Mouse (Mus musculus) hindbrain, embryonic 12.5 days (tissue): ENCODE data around the gene Gm49318. TPM values are rescaled to one million over a fixed set of nuclear protein-coding genes. Genes with fewer than 3 reads are reported as not detected.

ENCODE experiments used
- ATAC-seq: fragments of 200-750 bp; cut with Nextera tagmentation; 2 replicates; pipeline ENCODE4 v1.8.0; 2017; ENCODE audit warnings: moderate TSS enrichment; ENCODE audit not compliant: low FRiP score
- H3K27ac ChIP-seq: fragments of 300-500 bp; sonication (generic); 2 replicates; pipeline ENCODE4 v1.5.1; 2016; ENCODE audit warnings: mild to moderate bottlenecking
- H3K27me3 ChIP-seq: fragments of 300-500 bp; sonication (generic); 2 replicates; pipeline ENCODE4 v1.6.1; 2016; ENCODE audit warnings: mild to moderate bottlenecking
- H3K36me3 ChIP-seq: fragments of 300-500 bp; sonication (generic); 2 replicates; pipeline ENCODE4 v1.6.1; 2016; ENCODE audit warnings: mild to moderate bottlenecking
- H3K4me1 ChIP-seq: fragments of 300-500 bp; sonication (generic); 2 replicates; pipeline ENCODE4 v1.6.1; 2016
- H3K4me2 ChIP-seq: fragments of 300-500 bp; sonication (generic); replicated peaks from 2 replicates; pipeline ENCODE4 v1.6.1; 2016; ENCODE audit warnings: mild to moderate bottlenecking
- H3K4me3 ChIP-seq: fragments of 300-500 bp; sonication (generic); 2 replicates; pipeline ENCODE4 v1.5.1; 2016; ENCODE audit warnings: mild to moderate bottlenecking
- H3K9ac ChIP-seq: fragments of 300-500 bp; sonication (generic); 2 replicates; pipeline ENCODE4 v1.6.1; 2016; ENCODE audit warnings: mild to moderate bottlenecking, moderate library complexity
- H3K9me3 ChIP-seq: fragments of 300-500 bp; sonication (generic); replicated peaks from 2 replicates; pipeline ENCODE4 v1.6.1; 2016; ENCODE audit warnings: mild to moderate bottlenecking
- WGBS: fragments of 180-500 bp; shearing (Covaris S2); methylation state at CpG from one replicate; pipeline ENCODE4 v1.1.7; 2016; 5-methylcytosine and 5-hydroxymethylcytosine counted together
- polyA plus RNA-seq: library from polyadenylated mRNA; unstranded; fragments of >200 nt; fragmentation: Nextera tagmentation; extraction: Ambion mirVana; gene quantifications from 2 replicates; pipeline ENCODE4 v1.2.1, GENCODE M21; 2016

Gene Gm49318
- polyA plus RNA-seq, 1 experiment from 2014 or later: not detected

DNA sequence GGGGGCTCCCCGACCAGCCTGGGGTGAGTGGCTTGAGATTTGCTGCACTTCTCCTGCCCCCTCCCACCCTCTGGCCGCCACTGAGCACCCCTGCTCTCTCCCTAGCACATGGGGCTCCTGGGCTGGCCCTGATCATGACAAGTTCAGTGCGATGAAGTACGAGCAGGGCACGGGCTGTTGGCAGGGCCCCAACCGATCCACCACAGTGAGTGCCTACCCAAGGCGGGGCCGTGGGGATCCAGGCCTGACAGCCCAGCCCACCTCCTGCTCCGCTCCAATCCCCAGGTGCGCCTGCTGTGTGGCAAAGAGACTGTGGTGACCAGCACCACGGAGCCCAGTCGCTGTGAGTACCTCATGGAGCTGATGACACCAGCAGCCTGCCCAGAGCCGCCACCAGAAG lies 58.3 kb downstream of the Gm49318 start:
- Histone ChIP-seq H3K36me3 (peaks cover 68% of the 10 kb centered on the region), H3K27me3 (no peaks in the 10 kb centered on the region), H3K4me3 (no peak overlapping the region), H3K4me2 (no peak overlapping the region), H3K9me3 (no peaks in the 10 kb centered on the region), H3K4me1 (peaks cover 10% of the 10 kb centered on the region; the same call in 1 of the 2 replicates), H3K27ac (peak overlapping the region; percentile 30; the same call in 1 of the 2 replicates), H3K9ac (no peak overlapping the region)
- ATAC-seq: peak; percentile 42
- WGBS: 95% methylated on average over 13 of the region's 13 CpGs

DNA sequence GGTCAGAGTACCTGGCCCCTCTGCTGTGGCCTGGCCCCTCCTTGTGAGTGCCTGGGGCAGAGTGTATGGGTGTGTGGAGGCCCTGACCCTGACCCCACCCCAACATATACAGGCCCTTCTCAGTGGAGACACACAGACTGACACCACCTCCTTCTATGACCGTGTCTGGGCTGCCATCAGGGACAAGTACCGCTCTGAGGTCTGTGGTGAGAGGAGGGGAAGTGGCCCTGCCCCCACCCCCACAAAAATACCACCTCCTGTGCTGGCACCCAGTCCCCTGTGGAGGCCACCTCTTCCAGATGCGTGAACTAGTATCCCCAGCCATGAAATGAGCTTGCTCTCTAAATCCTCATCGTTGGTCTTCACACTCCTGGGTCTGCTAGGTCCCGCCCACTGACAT lies 60.0 kb downstream of the Gm49318 start:
- H3K27ac ChIP-seq: peak overlapping the region; percentile 30; the same call in 1 of the 2 replicates
- H3K9ac ChIP-seq: no peak overlapping the region

DNA sequence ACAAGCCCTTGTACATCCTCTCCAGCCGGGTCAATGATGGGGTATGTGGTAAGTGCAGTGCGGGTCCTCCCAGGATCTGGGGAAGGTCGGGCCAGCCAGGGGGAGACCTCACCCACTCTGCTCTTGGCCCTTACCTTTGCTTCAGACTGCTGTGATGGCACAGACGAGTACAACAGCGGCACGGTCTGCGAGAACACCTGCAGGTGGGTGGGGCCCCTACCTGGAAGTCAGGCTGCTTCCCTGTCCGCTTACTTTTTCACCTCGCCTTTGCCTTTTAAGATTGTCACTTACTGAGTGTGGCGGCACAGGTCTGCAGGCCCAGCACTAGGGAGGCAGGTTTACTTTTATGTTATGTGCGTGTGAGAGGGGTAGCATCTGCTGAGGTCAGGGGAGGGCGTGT lies 66.5 kb downstream of the Gm49318 start:
- WGBS: 95% methylated on average over 12 of the region's 12 CpGs
- Histone ChIP-seq H3K27me3 (no peaks in the 10 kb centered on the region), H3K4me1 (peaks cover 31% of the 10 kb centered on the region), H3K9ac (no peak overlapping the region), H3K4me2 (peak overlapping the region; percentile 72; the same call in 1 of the 2 replicates), H3K36me3 (peaks cover 53% of the 10 kb centered on the region), H3K4me3 (no peak overlapping the region), H3K9me3 (no peaks in the 10 kb centered on the region), H3K27ac (no peak overlapping the region)
- ATAC-seq: no peak

More for the DNA sequence above, 60.0 kb downstream of the Gm49318 start:
- no peak for ATAC-seq
- H3K4me1 ChIP-seq: peaks cover 10% of the 10 kb centered on the region; the same call in 1 of the 2 replicates
- H3K4me3 ChIP-seq: no peak overlapping the region
- no peaks in the 10 kb centered on the region for H3K27me3 ChIP-seq
- H3K9me3 ChIP-seq: no peaks in the 10 kb centered on the region
- H3K4me2 ChIP-seq: no peak overlapping the region
- 84% methylated on average over 5 of the region's 5 CpGs for WGBS
- H3K36me3 ChIP-seq: peaks cover 85% of the 10 kb centered on the region

DNA sequence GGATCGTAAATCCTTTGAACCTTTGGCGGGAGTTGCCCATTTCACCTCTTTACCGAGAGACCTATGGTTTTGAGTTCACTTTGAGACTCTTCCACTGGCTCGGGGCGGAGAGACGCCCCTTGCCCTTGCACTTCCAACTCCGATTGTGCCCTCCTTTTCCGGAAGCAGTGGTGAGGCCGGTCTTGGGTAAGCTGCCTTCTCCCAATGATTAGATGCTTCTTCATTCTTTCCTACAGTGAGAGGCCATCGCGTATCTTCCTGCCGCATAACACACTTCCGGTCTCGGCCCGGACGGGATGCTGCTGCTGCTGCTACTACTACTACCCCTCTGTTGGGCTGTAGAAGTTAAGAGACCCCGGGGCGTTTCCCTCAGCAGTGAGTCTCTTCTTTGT lies 67.9 kb downstream of the Gm49318 start:
- H3K4me1 ChIP-seq: peaks cover 31% of the 10 kb centered on the region
- ATAC-seq: no peak; the same call in none of the 2 replicates

DNA sequence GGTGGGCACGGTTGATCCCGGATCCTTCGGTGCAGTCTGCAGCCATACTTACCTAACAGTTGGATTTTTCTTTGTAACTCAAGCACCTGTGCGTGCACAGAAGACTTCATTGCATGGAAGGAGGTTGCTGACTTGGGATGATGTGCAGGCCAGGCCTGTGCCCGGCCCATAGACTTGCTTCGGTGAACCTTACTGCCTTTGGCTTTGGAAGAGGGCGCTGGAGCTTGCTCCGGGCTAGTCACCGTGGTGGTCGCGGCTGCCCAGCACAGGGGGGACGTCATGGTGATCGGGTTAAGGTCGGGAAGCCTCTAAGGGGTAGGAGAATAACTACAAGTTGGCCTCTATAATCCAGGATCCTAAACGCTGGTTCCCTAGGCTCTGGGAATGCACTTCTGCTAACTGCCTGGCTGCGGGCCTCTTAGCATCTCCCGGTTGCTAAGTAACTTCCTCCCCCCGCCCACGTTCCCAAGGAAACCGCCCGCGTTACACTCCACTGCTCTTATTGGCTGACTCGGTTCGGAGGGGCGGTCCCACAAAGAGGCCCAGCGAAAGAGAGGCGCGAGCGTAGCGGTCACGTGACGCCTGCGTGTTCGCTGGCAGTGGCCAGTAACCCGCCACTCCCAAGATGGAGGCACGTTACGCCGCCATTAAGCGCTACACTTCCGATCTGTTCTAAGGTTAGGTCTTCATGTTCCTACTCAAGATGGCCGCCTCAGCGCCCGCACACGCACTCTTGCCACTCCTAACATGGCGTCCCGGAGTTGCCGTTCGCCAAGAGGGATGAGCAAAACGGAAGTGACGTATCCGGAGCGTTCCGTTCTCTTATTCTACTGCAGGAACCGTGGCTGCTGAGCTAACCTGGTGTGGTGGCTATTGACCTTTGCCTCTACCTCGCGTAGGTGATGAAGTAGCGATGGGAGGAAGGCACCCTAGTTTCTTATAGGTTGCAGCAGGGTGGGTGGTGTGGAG lies 68.6 kb downstream of the Gm49318 start, which contains the start of the genes Ccdc151 and Prkcsh:
Gene Ccdc151 (minus strand): TSS at position 441 of the 969 bp plus-strand sequence.
Gene Prkcsh (plus strand): TSS at position 613 of the 969 bp plus-strand sequence.
- Histone ChIP-seq H3K9me3 (no peaks in the 10 kb centered on the region), H3K4me2 (peak within 1 kb of the TSS; percentile 72), H3K9ac (peak within 1 kb of the TSS; percentile 71), H3K4me1 (peaks cover 31% of the 10 kb centered on the region), H3K27ac (peak within 1 kb of the TSS; percentile 76), H3K4me3 (peak within 1 kb of the TSS; percentile 65), H3K36me3 (peaks cover 34% of the 10 kb centered on the region), H3K27me3 (no peaks in the 10 kb centered on the region)
- WGBS: 5% methylated on average over 57 of the region's 57 CpGs
- ATAC-seq: peak; percentile 99

More for the DNA sequence above, 67.9 kb downstream of the Gm49318 start:
- Histone ChIP-seq H3K9ac (peak overlapping the region; percentile 71), H3K36me3 (peaks cover 40% of the 10 kb centered on the region), H3K4me2 (peak overlapping the region; percentile 72), H3K27me3 (no peaks in the 10 kb centered on the region), H3K27ac (peak overlapping the region; percentile 76), H3K9me3 (no peaks in the 10 kb centered on the region), H3K4me3 (peak overlapping the region; percentile 65)
- under 1% methylated on average over 18 of the region's 18 CpGs for WGBS

DNA sequence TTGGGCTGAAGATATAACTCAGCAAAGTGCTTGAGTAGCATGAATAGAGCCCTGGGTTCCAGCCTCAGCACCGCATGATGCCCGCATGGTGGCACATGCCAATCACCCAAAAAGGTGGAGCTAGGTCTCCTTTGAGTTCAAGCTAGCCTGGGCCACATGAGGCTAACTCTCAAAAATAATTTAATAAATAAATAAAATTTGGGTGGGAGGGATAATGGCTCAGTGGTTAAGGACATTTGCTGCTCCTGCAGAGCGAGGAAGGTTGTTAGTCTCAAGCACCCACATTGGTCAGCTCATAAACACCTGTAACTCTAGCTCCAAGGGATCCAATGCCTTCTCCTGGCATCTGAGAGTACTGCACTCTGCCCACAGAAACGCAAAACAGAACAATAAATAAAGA lies 69.4 kb downstream of the Gm49318 start:
- 88% methylated on average over 4 of the region's 4 CpGs for WGBS
- H3K9ac ChIP-seq: no peak overlapping the region; the same call in 1 of the 2 replicates
- H3K36me3 ChIP-seq: peaks cover 26% of the 10 kb centered on the region
- peaks cover 31% of the 10 kb centered on the region for H3K4me1 ChIP-seq
- H3K27ac ChIP-seq: peak overlapping the region; percentile 67; the same call in 1 of the 2 replicates
- no peak for ATAC-seq
- H3K27me3 ChIP-seq: no peaks in the 10 kb centered on the region
- no peaks in the 10 kb centered on the region for H3K9me3 ChIP-seq
- H3K4me2 ChIP-seq: peak overlapping the region; percentile 59
- no peak overlapping the region for H3K4me3 ChIP-seq

DNA sequence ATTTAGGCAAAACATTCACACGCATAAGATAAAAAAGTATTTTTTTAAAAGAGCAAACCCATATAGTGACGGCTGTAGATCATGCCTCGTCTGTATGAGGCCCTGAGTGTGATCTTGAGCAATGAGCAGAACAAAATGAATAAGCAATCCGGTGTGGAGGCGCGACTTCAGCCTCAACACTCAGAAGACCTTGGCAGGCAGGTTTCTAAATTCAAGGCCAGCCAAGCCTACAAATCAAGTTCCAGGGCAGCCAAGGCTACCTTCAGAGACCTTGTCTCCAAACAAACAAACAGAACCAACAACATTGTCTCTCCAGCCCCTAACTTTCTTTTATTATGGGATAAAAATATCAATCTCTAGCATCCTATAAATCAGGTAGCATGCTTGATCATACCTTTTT lies 70.8 kb downstream of the Gm49318 start:
- no peak overlapping the region for H3K4me3 ChIP-seq
- no peak overlapping the region for H3K9ac ChIP-seq
- H3K4me2 ChIP-seq: no peak overlapping the region
- no peaks in the 10 kb centered on the region for H3K27me3 ChIP-seq
- no peaks in the 10 kb centered on the region for H3K9me3 ChIP-seq
- 91% methylated on average over 6 of the region's 6 CpGs for WGBS
- peaks cover 12% of the 10 kb centered on the region for H3K36me3 ChIP-seq
- no peak overlapping the region for H3K27ac ChIP-seq
- peaks cover 26% of the 10 kb centered on the region for H3K4me1 ChIP-seq
- no peak for ATAC-seq

DNA sequence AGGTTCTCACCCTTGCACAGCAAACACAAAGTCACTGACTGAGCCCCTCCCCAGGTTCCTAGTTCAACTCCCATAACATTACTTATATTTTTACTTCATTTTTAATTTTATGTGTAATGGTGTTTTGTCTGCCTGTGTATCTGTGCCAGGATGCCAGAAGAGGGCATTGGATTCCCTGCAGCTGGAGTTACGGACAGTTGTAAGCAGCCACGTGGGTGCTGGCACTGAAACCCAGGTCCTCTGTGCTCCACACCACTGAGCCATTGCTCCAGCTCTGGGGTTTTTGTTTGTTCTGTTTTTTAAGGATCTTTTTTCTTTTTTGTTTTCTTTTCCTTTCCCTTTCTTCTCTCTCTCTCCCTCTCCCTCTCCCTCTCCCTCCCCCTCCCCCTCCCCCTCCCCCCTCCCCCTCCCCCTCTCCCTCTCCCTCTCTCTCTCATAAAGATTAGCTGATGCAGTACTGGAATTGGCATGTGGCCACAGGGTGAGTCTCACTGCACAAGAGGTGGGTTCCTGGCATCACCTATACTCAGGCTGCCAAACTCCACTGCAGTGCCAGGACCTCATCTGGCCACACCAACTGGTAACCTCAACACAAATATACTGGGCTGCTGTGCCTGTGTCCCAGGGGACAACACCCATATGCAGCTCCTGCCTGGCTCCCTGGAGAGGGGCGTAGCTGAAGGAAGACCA lies 74.7 kb downstream of the Gm49318 start:
- 88% methylated on average over 3 of the region's 3 CpGs for WGBS
- H3K9me3 ChIP-seq: no peaks in the 10 kb centered on the region
- no peak for ATAC-seq

DNA sequence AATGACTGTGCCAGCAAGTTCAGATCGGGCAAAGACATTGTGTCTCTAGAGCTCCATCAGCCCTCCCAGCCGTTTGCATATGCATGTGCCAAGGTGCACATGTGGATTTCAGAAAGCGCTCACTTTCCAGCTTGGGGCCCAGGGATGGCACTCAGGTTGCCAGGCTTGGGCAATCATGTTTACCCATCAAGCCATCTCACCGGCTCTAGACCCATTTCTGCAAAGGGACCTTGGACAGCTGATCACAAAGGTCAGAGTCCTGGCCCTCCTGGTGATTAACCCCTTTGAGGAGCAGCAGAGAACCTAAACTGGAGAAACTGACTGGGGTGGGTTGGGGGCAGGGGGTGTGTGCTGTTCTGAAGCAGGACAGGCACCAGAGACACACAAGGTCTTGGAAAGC lies 78.8 kb downstream of the Gm49318 start:
- no peak for ATAC-seq
- no peak overlapping the region for H3K4me2 ChIP-seq
- H3K36me3 ChIP-seq: no peaks in the 10 kb centered on the region
- no peak overlapping the region for H3K9ac ChIP-seq
- peaks cover 26% of the 10 kb centered on the region for H3K4me1 ChIP-seq
- no peaks in the 10 kb centered on the region for H3K9me3 ChIP-seq
- H3K27ac ChIP-seq: no peak overlapping the region
- H3K4me3 ChIP-seq: no peak overlapping the region
- 77% methylated on average over 4 of the region's 4 CpGs for WGBS
- peaks cover 62% of the 10 kb centered on the region for H3K27me3 ChIP-seq

More for the DNA sequence above, 74.7 kb downstream of the Gm49318 start:
- no peak overlapping the region for H3K9ac ChIP-seq
- H3K4me3 ChIP-seq: no peak overlapping the region
- H3K4me2 ChIP-seq: no peak overlapping the region
- no peaks in the 10 kb centered on the region for H3K4me1 ChIP-seq
- H3K27me3 ChIP-seq: peaks cover 21% of the 10 kb centered on the region
- H3K27ac ChIP-seq: no peak overlapping the region
- no peaks in the 10 kb centered on the region for H3K36me3 ChIP-seq

DNA sequence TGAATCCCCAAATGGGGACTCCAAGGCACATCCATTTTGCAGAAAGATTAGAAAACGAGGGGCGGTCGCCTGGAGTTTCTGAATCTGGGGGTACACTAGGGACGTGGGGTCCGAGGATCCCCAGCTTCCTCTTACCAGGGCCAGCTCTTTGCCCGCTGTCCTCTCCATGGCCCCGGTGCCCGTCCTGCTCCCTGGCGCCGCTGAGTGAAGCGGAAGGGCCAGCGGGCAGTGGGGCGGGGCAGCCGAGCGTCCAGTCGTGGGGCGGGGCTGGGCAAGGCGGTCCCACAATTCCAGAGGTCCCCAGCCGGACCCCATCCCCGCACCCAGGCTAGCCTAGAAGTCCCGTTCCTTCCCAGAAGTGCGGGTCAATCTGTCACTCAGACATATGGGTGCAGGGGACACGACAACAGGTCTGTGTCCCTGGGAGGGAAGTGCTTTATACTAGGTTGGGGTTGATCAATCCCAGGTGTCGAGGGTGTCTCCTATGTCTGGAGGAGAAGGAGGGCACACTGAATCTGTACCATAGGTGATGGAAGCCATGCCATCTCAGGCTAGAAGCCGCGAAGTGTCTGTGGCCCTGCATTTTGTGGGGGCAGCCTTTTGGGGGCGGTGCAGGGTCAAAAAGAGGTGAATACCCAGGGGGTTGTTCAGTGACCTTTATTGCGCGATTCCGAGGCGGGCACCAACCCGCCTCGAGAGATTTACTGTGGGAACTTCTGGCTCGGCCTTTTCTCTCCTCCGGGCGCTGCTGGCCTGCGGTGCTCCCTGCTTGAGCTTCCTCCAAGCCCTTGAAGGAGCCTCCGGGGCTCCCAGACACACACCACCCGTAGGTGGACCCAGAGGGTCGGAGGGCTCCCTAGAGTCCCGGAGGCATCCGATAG lies 81.6 kb downstream of the Gm49318 start, which contains the start of gene Rgl3:
Gene Rgl3 (minus strand): TSS at position 217 of the 881 bp plus-strand sequence.
- ATAC-seq: no peak
- no peaks in the 10 kb centered on the region for H3K9me3 ChIP-seq
- peaks cover 87% of the 10 kb centered on the region for H3K27me3 ChIP-seq
- peak within 1 kb of the TSS; percentile 37 for H3K4me3 ChIP-seq
- peak within 1 kb of the TSS; percentile 60 for H3K4me2 ChIP-seq
- WGBS: under 1% methylated on average over 42 of the region's 42 CpGs
- H3K36me3 ChIP-seq: no peaks in the 10 kb centered on the region
- H3K27ac ChIP-seq: no peak within 1 kb of the TSS
- H3K9ac ChIP-seq: peak within 1 kb of the TSS; percentile 50; the same call in 1 of the 2 replicates
- H3K4me1 ChIP-seq: peaks cover 26% of the 10 kb centered on the region

DNA sequence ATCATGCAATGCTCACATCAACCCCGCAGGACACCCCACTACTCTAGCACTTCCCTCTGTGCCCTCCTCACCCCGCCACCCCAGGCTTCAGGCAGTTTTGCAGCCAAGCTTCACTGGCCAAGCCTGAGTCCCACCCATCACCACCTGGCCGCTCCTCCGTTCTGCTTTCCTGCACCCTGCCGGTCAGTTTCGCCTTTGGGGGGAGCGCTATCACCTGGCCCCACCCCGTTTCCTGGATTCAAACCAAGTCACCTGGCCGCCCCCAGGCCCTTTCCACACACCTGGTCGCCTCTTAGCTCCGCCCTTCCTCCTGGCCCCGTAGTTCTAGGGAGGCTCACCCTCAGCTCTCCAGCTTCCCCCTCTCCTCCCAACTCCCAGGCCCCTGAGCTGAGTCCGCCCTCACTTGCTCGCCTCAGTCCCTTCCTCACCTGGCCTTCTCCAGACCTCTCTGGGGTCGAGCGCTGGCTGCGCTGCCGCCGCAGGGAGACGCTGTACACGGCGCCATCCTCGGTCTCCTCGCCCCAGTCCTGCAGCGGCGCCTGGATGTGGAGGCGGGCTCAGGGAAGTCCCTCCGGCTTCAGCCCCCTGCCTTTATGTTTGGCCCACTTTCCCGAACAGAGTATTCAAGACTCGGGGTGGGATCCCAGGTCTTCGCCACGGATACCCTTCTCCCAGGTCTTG lies 82.5 kb downstream of the Gm49318 start:
- Histone ChIP-seq H3K36me3 (no peaks in the 10 kb centered on the region), H3K27me3 (peaks cover 91% of the 10 kb centered on the region), H3K4me2 (peak overlapping the region; percentile 60), H3K9me3 (no peaks in the 10 kb centered on the region), H3K4me1 (peaks cover 26% of the 10 kb centered on the region), H3K27ac (no peak overlapping the region), H3K9ac (peak overlapping the region; percentile 50; the same call in 1 of the 2 replicates), H3K4me3 (peak overlapping the region; percentile 37)
- WGBS: 1% methylated on average over 32 of the region's 32 CpGs
- no peak for ATAC-seq
